Mouse (Mus musculus): ENCODE data around the gene Dmrta2. TPM values are rescaled to one million over a fixed set of nuclear protein-coding genes. Genes with fewer than 3 reads are reported as not detected.

The Dmrta2 gene
- polyA plus RNA-seq, 1 experiment from 2014 or later, result not detected

DNA sequence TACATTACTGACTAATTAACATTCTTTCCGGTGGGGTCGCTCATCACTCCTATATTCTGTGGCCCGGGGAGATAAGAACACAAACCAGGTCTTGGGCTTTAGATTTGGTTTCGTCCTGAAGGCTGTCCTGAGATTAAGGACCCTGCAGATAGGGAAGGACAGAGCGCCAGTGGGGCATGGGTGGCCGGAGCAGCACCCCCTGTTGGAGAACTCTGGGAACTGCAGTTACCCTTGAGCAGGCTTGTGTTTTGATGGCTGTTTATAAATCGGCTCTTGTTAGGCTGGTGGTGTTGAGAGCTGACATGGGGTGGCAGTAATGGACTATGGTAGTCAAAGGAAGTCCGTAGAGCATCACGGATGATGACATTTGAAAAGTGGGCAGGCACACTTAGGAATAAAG, 41.3 kb downstream of the Dmrta2 start:
- Histone ChIP-seq H3K9ac (ENCODE audit: low read length) (no peak overlapping the region), H3K27me3 (ENCODE audit: control insufficient read depth, insufficient read depth, low read length) (peaks cover 15% of the 10 kb centered on the region), H3K27ac (replicated peaks in 1 of 2; ENCODE audit: control insufficient read depth in 1 of 2, insufficient read depth in 1 of 2, low read depth in 2 of 2, low read length in 2 of 2) (no peak overlapping the region), H3K36me3 (ENCODE audit: control insufficient read depth, insufficient read depth, low read length) (no peaks in the 10 kb centered on the region), H3K4me1 (ENCODE audit: control insufficient read depth in 2 of 2, insufficient read depth in 2 of 2, low read length in 2 of 2) (peaks cover 0 to 2% of the 10 kb centered on the region in 2 experiments; a peak in 1 of 4 replicates), H3K4me2 (ENCODE audit: low read length) (no peak overlapping the region), H3K9me3 (ENCODE audit: control insufficient read depth, low read length) (no peaks in the 10 kb centered on the region), H3K4me3 (ENCODE audit: control insufficient read depth in 1 of 2, insufficient read depth in 1 of 2, low read depth in 1 of 2, low read length in 2 of 2) (no peak overlapping the region)
- ATAC-seq (ENCODE audit: insufficient number of reproducible peaks, insufficient read depth, low FRiP score, low read depth), result no peak
- 41% methylated on average over 9 of the region's 9 CpGs for WGBS

DNA sequence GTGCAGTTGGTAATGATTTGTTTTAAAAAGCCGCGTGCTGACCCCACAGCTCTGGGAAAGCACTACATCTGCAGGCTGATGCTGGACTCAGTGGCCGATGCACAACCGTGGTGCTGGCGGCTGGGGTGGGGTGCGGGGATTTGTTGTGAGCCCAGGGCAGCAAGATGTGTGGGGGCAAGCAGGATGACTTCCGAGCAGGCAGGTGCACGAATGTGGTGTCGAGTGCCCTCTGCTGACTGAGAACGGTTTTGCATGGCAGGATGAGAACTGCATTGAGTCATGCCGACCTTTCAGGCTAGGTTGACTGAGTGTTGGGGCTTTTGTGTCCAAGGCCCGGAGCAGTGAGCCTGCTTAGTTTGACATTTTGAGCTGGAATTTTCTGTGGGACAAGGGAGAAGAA, 42.4 kb downstream of the Dmrta2 start:
- no peaks in the 10 kb centered on the region for H3K9me3 ChIP-seq (ENCODE audit: control insufficient read depth, low read length)
- no peak overlapping the region for H3K9ac ChIP-seq (ENCODE audit: low read length)
- H3K27me3 ChIP-seq (ENCODE audit: control insufficient read depth, insufficient read depth, low read length), result peaks cover 15% of the 10 kb centered on the region
- no peak overlapping the region for H3K27ac ChIP-seq (replicated peaks in 1 of 2; ENCODE audit: control insufficient read depth in 1 of 2, insufficient read depth in 1 of 2, low read depth in 2 of 2, low read length in 2 of 2)
- no peaks in the 10 kb centered on the region for H3K36me3 ChIP-seq (ENCODE audit: control insufficient read depth, insufficient read depth, low read length)
- ATAC-seq (ENCODE audit: insufficient number of reproducible peaks, insufficient read depth, low FRiP score, low read depth), result no peak
- 10% methylated on average over 12 of the region's 12 CpGs for WGBS
- H3K4me1 ChIP-seq (ENCODE audit: control insufficient read depth in 2 of 2, insufficient read depth in 2 of 2, low read length in 2 of 2), result peaks cover 0 to 2% of the 10 kb centered on the region in 2 experiments; a peak in 1 of 4 replicates
- H3K4me2 ChIP-seq (ENCODE audit: low read length), result peak overlapping the region; percentile 51
- no peak overlapping the region for H3K4me3 ChIP-seq (ENCODE audit: control insufficient read depth in 1 of 2, insufficient read depth in 1 of 2, low read depth in 1 of 2, low read length in 2 of 2)

DNA sequence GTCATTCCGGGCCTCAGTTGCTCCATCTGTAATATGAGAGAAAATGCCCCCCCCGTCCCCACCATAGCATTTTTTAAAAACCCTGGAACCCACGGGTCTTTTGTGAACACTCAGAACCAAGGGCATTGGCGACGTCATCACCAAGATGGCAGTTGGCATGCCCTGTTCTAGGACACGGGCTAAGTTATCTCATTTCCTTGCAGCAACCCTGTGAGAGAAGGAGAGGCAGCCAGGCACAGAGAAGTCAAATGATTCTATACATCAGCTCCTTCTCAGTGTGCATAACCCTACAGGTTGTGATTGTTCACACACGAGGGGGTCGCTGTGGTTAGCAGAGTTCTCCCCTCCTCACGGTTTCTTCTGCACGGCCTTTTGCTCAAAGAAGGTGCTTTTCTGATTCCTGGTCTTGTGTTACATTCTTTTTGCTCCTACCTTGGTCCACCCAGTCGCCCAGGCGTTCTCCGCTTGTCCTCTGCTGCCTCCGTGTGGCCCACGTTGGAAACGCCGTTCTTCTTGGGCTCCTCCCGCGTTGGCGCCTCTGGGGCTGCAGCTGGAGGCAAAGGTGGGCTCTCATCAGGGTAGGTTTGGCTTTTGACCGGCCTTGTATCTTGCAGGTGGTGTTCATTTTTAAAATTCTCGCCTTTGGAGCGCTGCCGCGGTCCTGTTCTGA, 44.2 kb downstream of the Dmrta2 start:
- no peak overlapping the region for H3K4me3 ChIP-seq (ENCODE audit: control insufficient read depth in 1 of 2, insufficient read depth in 1 of 2, low read depth in 1 of 2, low read length in 2 of 2)
- 15% methylated on average over 25 of the region's 25 CpGs for WGBS
- H3K4me1 ChIP-seq (ENCODE audit: control insufficient read depth in 2 of 2, insufficient read depth in 2 of 2, low read length in 2 of 2), result peaks cover 0 to 2% of the 10 kb centered on the region in 2 experiments; a peak in 1 of 4 replicates
- H3K36me3 ChIP-seq (ENCODE audit: control insufficient read depth, insufficient read depth, low read length), result no peaks in the 10 kb centered on the region
- H3K9me3 ChIP-seq (ENCODE audit: control insufficient read depth, low read length), result no peaks in the 10 kb centered on the region
- H3K9ac ChIP-seq (ENCODE audit: low read length), result no peak overlapping the region
- ATAC-seq (ENCODE audit: insufficient number of reproducible peaks, insufficient read depth, low FRiP score, low read depth), result no peak
- H3K27me3 ChIP-seq (ENCODE audit: control insufficient read depth, insufficient read depth, low read length), result peaks cover 15% of the 10 kb centered on the region
- H3K4me2 ChIP-seq (ENCODE audit: low read length), result peak overlapping the region; percentile 39; the same call in 1 of the 2 replicates
- no peak overlapping the region for H3K27ac ChIP-seq (replicated peaks in 1 of 2; ENCODE audit: control insufficient read depth in 1 of 2, insufficient read depth in 1 of 2, low read depth in 2 of 2, low read length in 2 of 2)

DNA sequence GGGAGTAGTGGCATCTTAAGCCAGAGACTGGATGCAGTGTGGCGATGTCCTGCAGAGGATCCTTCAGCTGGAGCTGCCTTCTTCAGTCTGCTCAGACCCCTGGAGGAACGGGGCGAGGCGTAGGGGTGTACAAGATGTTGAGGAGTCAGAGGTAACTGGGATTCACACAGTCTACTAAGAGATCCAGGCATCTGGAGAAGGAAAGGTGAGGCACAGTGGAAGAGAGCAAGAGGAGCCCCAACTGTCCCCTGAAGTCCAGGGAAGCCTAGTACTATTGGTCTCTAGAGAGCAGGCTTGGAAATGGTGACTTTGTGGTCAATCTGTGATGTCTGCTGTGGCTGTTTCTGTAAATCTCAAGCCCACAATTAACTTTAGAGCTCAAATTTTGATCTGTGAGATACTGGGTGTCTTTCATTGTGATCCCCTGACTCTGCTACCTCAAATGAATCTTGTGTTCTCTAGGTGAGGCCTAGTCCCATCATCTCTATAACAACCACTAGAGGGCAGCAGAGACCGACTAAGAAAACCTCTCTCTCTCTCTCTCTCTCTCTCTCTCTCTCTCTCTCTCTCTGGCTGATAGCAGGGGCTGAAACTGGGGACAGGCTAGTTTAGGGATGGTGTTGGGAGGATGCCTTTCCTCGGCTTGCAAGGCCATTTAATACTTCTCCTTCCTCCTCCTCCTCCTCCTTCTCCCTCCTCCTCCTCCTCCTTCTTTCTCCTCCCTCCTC, 50.8 kb downstream of the Dmrta2 start:
- Histone ChIP-seq H3K27ac (replicated peaks in 1 of 2; ENCODE audit: control insufficient read depth in 1 of 2, insufficient read depth in 1 of 2, low read depth in 2 of 2, low read length in 2 of 2) (no peak overlapping the region), H3K4me1 (ENCODE audit: control insufficient read depth in 2 of 2, insufficient read depth in 2 of 2, low read length in 2 of 2) (no peaks in the 10 kb centered on the region), H3K36me3 (ENCODE audit: control insufficient read depth, insufficient read depth, low read length) (no peaks in the 10 kb centered on the region), H3K4me2 (ENCODE audit: low read length) (no peak overlapping the region), H3K4me3 (ENCODE audit: control insufficient read depth in 1 of 2, insufficient read depth in 1 of 2, low read depth in 1 of 2, low read length in 2 of 2) (no peak overlapping the region), H3K9me3 (ENCODE audit: control insufficient read depth, low read length) (no peaks in the 10 kb centered on the region), H3K9ac (ENCODE audit: low read length) (no peak overlapping the region), H3K27me3 (ENCODE audit: control insufficient read depth, insufficient read depth, low read length) (peaks cover 5% of the 10 kb centered on the region; the same call in 1 of the 2 replicates)
- no peak for ATAC-seq (ENCODE audit: insufficient number of reproducible peaks, insufficient read depth, low FRiP score, low read depth)
- 53% methylated on average over 6 of the region's 6 CpGs for WGBS

DNA sequence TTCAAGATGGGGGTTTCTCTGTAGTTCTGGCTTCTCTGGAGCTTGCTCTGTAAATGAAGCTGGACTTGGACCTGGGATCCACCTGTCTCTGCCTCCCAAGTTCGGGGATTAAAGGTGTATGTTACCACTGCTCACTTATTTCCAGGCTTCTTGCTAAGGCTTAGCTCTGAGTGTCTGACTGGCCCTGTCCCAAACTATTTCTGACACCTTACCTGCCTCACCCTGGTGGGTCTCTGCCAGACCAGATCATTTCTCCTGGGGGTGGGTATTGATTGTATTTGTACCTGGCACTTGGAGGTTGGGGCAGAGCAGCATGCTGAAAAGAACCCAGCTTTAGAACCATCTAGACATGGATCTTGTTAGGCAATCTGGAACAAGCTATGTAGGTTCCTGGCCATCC, 51.6 kb downstream of the Dmrta2 start:
- Histone ChIP-seq H3K27me3 (ENCODE audit: control insufficient read depth, insufficient read depth, low read length) (peaks cover 5% of the 10 kb centered on the region; the same call in 1 of the 2 replicates), H3K9ac (ENCODE audit: low read length) (no peak overlapping the region), H3K9me3 (ENCODE audit: control insufficient read depth, low read length) (no peaks in the 10 kb centered on the region), H3K4me2 (ENCODE audit: low read length) (no peak overlapping the region), H3K4me1 (ENCODE audit: control insufficient read depth in 2 of 2, insufficient read depth in 2 of 2, low read length in 2 of 2) (no peaks in the 10 kb centered on the region), H3K4me3 (ENCODE audit: control insufficient read depth in 1 of 2, insufficient read depth in 1 of 2, low read depth in 1 of 2, low read length in 2 of 2) (no peak overlapping the region), H3K36me3 (ENCODE audit: control insufficient read depth, insufficient read depth, low read length) (no peaks in the 10 kb centered on the region), H3K27ac (replicated peaks in 1 of 2; ENCODE audit: control insufficient read depth in 1 of 2, insufficient read depth in 1 of 2, low read depth in 2 of 2, low read length in 2 of 2) (no peak overlapping the region)
- WGBS, result 73% methylated on average over 1 of the region's 1 CpGs
- ATAC-seq (ENCODE audit: insufficient number of reproducible peaks, insufficient read depth, low FRiP score, low read depth), result no peak

Data from heart, embryonic 14.5 days (tissue).